Mouse (Mus musculus): ENCODE measurements around the gene Adprh. TPM values are rescaled to one million over a fixed set of nuclear protein-coding genes. Genes with fewer than 3 reads are reported as not detected.

Adprh gene
- polyA plus RNA-seq, 1 experiment from 2014 or later: 29.4 TPM

- WGBS (ENCODE audit: insufficient replicate concordance): 68% methylated on average over 5 of the region's 5 CpGs
- Histone ChIP-seq H3K4me1 (replicated peaks) (peaks cover 15% of the 10 kb centered on the region), H3K27me3 (no peaks in the 10 kb centered on the region), H3K9ac (no peak overlapping the region), H3K36me3 (replicated peaks) (no peaks in the 10 kb centered on the region), H3K4me2 (no peak overlapping the region), H3K9me3 (replicated peaks) (no peaks in the 10 kb centered on the region), H3K27ac (replicated peaks) (no peak overlapping the region), H3K4me3 (replicated peaks) (no peak overlapping the region)
- ATAC-seq (ENCODE audit: insufficient read depth): no peak
Measured at GRCm38 (mm10) chr16:38406293-38406692, 46.2 kb downstream of the Adprh start.

DNA sequence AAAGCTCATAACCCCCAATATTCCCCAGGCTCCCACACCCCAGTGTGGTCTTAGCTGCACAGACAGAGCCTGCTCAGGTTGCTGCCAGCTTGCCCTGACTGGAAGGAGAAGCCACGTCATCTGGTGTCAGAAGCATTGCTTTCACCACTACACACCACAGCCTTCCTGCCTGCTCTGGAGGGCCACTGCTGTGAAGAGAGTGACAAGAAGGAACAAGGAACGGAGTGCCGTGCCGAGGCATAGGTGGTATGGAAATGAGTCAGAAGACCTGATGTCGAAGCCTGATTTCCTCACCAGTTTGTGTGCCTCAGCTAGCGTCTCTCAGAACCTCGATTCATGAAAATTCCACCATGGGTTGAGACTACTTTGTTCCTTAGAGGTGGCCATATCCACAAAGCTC, 48.9 kb downstream of the Adprh start:
- WGBS (ENCODE audit: insufficient replicate concordance): 29% methylated on average over 7 of the region's 7 CpGs
- Histone ChIP-seq H3K27me3 (no peaks in the 10 kb centered on the region), H3K27ac (replicated peaks) (no peak overlapping the region), H3K9ac (no peak overlapping the region), H3K9me3 (replicated peaks) (no peaks in the 10 kb centered on the region), H3K4me2 (no peak overlapping the region), H3K4me1 (replicated peaks) (peaks cover 36% of the 10 kb centered on the region), H3K4me3 (replicated peaks) (no peak overlapping the region), H3K36me3 (replicated peaks) (no peaks in the 10 kb centered on the region)
- no peak for ATAC-seq (ENCODE audit: insufficient read depth)

GRCm38 (mm10) chr16:38401468-38401867, 51.0 kb downstream of the Adprh start:
- no peaks in the 10 kb centered on the region for H3K36me3 ChIP-seq (replicated peaks)
- ATAC-seq (ENCODE audit: insufficient read depth): no peak
- no peak overlapping the region for H3K9ac ChIP-seq
- H3K4me1 ChIP-seq (replicated peaks): peaks cover 28% of the 10 kb centered on the region
- WGBS (ENCODE audit: insufficient replicate concordance): 66% methylated on average over 6 of the region's 6 CpGs
- no peak overlapping the region for H3K4me3 ChIP-seq (replicated peaks)
- no peaks in the 10 kb centered on the region for H3K9me3 ChIP-seq (replicated peaks)
- no peak overlapping the region for H3K4me2 ChIP-seq
- H3K27ac ChIP-seq (replicated peaks): no peak overlapping the region
- no peaks in the 10 kb centered on the region for H3K27me3 ChIP-seq

DNA sequence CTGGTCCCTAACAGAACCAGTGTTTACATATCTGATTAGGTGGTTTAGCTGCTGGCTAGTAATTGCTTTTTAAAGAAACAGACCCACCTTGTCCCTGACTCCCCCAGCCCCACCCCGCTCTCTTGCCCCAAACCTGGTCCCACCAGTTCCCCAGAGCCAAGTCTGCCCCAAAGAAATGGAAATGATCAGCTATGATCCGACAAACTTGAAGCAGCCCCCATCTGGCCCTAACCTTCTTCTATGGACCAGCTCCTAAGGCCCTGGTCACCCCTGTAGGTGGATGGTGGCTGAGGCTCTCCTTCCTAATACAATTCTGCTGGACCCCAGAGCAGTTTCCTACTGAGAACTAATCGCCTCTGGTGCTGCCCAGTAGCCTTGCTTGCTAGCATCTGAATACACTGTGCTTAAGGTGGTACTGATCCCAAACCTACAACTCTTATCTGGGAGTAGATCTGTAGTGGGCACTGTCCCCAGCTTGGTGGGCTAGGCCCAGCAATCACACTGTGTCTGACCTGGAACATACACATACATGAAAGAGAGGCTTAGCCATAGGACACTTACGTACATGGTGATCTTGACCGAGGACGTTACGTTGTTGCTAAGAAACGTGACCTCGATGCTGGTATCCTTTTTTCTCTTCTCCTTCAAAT, 52.1 kb downstream of the Adprh start:
- Histone ChIP-seq H3K27me3 (no peaks in the 10 kb centered on the region), H3K4me3 (replicated peaks) (no peak overlapping the region), H3K27ac (replicated peaks) (peak overlapping the region; percentile 72), H3K4me1 (replicated peaks) (peaks cover 32% of the 10 kb centered on the region), H3K36me3 (replicated peaks) (no peaks in the 10 kb centered on the region), H3K9me3 (replicated peaks) (no peaks in the 10 kb centered on the region), H3K9ac (no peak overlapping the region), H3K4me2 (peak overlapping the region; percentile 42)
- no peak for ATAC-seq (ENCODE audit: insufficient read depth)
- 68% methylated on average over 9 of the region's 9 CpGs for WGBS (ENCODE audit: insufficient replicate concordance)

GRCm38 (mm10) chr16:38399531-38400231, 52.8 kb downstream of the Adprh start:
- Histone ChIP-seq H3K36me3 (replicated peaks) (no peaks in the 10 kb centered on the region), H3K4me3 (replicated peaks) (no peak overlapping the region), H3K27me3 (no peaks in the 10 kb centered on the region), H3K27ac (replicated peaks) (peak overlapping the region; percentile 72), H3K9ac (no peak overlapping the region), H3K4me1 (replicated peaks) (peaks cover 36% of the 10 kb centered on the region), H3K4me2 (peak overlapping the region; percentile 42), H3K9me3 (replicated peaks) (no peaks in the 10 kb centered on the region)
- ATAC-seq (ENCODE audit: insufficient read depth): peak; percentile 85
- 18% methylated on average over 17 of the region's 17 CpGs for WGBS (ENCODE audit: insufficient replicate concordance)

- no peaks in the 10 kb centered on the region for H3K36me3 ChIP-seq (replicated peaks)
- H3K4me1 ChIP-seq (replicated peaks): peaks cover 42% of the 10 kb centered on the region
- 22% methylated on average over 3 of the region's 3 CpGs for WGBS (ENCODE audit: insufficient replicate concordance)
- H3K27me3 ChIP-seq: no peaks in the 10 kb centered on the region
- peak overlapping the region; percentile 42 for H3K4me2 ChIP-seq
- H3K4me3 ChIP-seq (replicated peaks): no peak overlapping the region
- H3K9me3 ChIP-seq (replicated peaks): no peaks in the 10 kb centered on the region
- ATAC-seq (ENCODE audit: insufficient read depth): no peak
- H3K27ac ChIP-seq (replicated peaks): peak overlapping the region; percentile 72
- H3K9ac ChIP-seq: no peak overlapping the region
Measured at GRCm38 (mm10) chr16:38399076-38399475, 53.4 kb downstream of the Adprh start.

GRCm38 (mm10) chr16:38398266-38398665, 54.2 kb downstream of the Adprh start:
- H3K27ac ChIP-seq (replicated peaks): no peak overlapping the region
- ATAC-seq (ENCODE audit: insufficient read depth): no peak

GRCm38 (mm10) chr16:38396155-38396554, 56.3 kb downstream of the Adprh start:
- Histone ChIP-seq H3K9me3 (replicated peaks) (no peaks in the 10 kb centered on the region), H3K4me3 (replicated peaks) (no peak overlapping the region), H3K4me2 (no peak overlapping the region), H3K4me1 (replicated peaks) (peaks cover 43% of the 10 kb centered on the region), H3K27me3 (no peaks in the 10 kb centered on the region), H3K36me3 (replicated peaks) (no peaks in the 10 kb centered on the region), H3K27ac (replicated peaks) (no peak overlapping the region), H3K9ac (no peak overlapping the region)
- ATAC-seq (ENCODE audit: insufficient read depth): no peak
- WGBS (ENCODE audit: insufficient replicate concordance): 32% methylated on average over 13 of the region's 13 CpGs

More at GRCm38 (mm10) chr16:38398266-38398665, 54.2 kb downstream of the Adprh start:
- Histone ChIP-seq H3K27me3 (no peaks in the 10 kb centered on the region), H3K9ac (no peak overlapping the region), H3K4me3 (replicated peaks) (no peak overlapping the region), H3K4me2 (no peak overlapping the region), H3K9me3 (replicated peaks) (no peaks in the 10 kb centered on the region), H3K4me1 (replicated peaks) (peaks cover 43% of the 10 kb centered on the region), H3K36me3 (replicated peaks) (no peaks in the 10 kb centered on the region)
- 71% methylated on average over 6 of the region's 6 CpGs for WGBS (ENCODE audit: insufficient replicate concordance)

GRCm38 (mm10) chr16:38395060-38395730, 57.3 kb downstream of the Adprh start:
- no peak overlapping the region for H3K9ac ChIP-seq
- ATAC-seq (ENCODE audit: insufficient read depth): no peak
- H3K4me3 ChIP-seq (replicated peaks): no peak overlapping the region
- H3K27ac ChIP-seq (replicated peaks): no peak overlapping the region
- no peaks in the 10 kb centered on the region for H3K36me3 ChIP-seq (replicated peaks)
- peaks cover 35% of the 10 kb centered on the region for H3K4me1 ChIP-seq (replicated peaks)
- no peaks in the 10 kb centered on the region for H3K9me3 ChIP-seq (replicated peaks)
- H3K27me3 ChIP-seq: no peaks in the 10 kb centered on the region
- no peak overlapping the region for H3K4me2 ChIP-seq
- 32% methylated on average over 6 of the region's 6 CpGs for WGBS (ENCODE audit: insufficient replicate concordance)

- H3K9me3 ChIP-seq (replicated peaks): no peaks in the 10 kb centered on the region
- no peak overlapping the region for H3K4me3 ChIP-seq (replicated peaks)
- H3K4me2 ChIP-seq: no peak overlapping the region
- WGBS (ENCODE audit: insufficient replicate concordance): 53% methylated on average over 8 of the region's 8 CpGs
- H3K27me3 ChIP-seq: no peaks in the 10 kb centered on the region
- H3K4me1 ChIP-seq (replicated peaks): peaks cover 25% of the 10 kb centered on the region
- no peaks in the 10 kb centered on the region for H3K36me3 ChIP-seq (replicated peaks)
- H3K27ac ChIP-seq (replicated peaks): no peak overlapping the region
- ATAC-seq (ENCODE audit: insufficient read depth): no peak
- no peak overlapping the region for H3K9ac ChIP-seq
Measured at GRCm38 (mm10) chr16:38394191-38394618, 58.3 kb downstream of the Adprh start.

Data from liver, embryonic 15.5 days (tissue).